Mouse (Mus musculus) spleen, postnatal 14 days (tissue): ENCODE data around the gene Tas1r3.
A peak's percentile ranks its signal among the peaks of the same experiment; 100 is the strongest.

Source experiments
- DNase-seq, 2 experiments: peaks; one replicate each; pipeline ENCODE4 v3.0.0; 2021 to 2022; ENCODE audit warnings: low spot score in 2 of 2

The Tas1r3 gene

DNA sequence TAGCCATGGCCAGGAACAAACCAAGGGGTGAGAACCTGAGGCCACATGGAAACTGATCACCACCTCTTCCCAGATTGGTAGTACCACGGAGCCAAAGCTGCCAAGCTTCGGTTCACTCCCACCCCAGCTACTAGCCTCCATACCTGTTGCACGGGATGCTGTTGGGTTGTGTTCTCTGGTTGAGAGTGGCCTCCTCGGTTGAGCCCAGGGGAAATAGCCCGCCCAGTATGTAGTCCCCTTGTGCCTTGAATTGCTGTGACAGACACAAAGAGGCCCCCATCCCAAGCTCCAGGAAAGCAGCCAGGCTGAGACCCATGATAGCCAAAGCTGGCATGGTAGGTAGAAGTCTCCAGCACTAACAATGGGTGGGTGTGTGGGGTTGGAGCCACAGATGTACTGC is at the start of gene Tas1r3:
Gene Tas1r3, minus strand, starts transcription at position 362 of the 400 bp plus-strand sequence.
- DNase-seq: no peak

GRCm38 (mm10) chr4:155908751-155909150 is 45.6 kb upstream of the Tas1r3 start:
- DNase-seq: no peak

DNA sequence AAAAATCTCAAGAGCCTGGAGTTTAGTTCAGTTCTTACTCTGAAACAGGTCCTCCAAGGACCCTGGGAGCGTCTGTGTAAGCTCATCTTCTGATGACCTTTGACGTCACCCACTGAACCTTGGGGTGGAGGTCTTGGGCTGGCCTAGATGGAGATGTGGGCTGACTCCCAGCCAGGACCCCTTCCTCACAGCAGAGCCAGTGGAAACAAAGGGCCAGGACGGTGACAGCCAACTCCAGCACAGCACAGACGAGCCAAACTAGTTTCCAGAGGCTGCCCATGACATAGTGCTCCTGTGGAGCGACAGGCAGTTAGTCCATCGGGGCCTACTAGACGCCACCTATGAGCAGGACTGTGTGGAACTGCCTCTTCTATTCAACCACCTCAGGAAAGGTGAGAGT is 45.1 kb upstream of the Tas1r3 start:
- DNase-seq: peak in 1 of 2 experiments; percentile 4

DNA sequence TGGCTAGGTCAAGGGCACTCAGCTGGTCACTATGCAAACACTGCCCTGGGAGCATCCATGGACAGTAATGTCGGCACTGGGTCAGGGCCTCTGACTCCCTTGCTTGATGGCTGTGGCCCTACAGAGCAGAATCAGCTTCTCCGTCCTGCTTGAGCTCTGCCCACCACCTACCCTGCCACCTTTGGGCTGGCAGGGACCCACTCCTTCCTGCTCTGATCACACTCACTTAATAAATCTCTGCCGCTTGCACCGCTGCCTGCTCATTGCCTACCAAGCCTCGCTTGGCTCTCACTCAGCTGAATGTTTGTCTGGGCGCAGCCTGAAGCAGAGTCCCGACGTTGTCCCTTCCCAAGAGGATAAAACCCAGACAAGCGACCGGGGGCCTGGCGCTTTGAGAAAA is 43.8 kb upstream of the Tas1r3 start:
- no peak for DNase-seq

DNA sequence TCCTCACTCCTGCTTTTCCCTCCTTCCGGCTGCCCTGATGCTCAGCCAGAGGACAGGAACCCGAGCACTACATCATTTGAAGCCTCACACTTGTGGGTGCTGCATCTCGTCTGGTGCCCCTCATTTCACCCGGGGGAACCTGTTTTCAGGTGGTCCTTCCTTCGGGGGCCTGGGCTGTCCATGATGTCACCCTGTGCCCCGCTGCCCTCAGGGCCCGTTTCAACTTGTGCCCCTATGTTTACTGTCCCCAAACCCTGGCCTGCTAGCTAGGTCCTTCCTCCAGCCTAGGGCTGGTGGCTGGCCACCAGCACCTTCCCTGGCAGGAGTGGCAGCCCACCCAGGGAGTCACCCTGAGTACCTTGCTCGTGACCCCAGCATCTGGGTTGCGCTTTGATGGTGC is 43.0 kb upstream of the Tas1r3 start:
- no peak for DNase-seq

- no peak for DNase-seq
Observed at GRCm38 (mm10) chr4:155905634-155906033, 42.5 kb upstream of the Tas1r3 start.

DNA sequence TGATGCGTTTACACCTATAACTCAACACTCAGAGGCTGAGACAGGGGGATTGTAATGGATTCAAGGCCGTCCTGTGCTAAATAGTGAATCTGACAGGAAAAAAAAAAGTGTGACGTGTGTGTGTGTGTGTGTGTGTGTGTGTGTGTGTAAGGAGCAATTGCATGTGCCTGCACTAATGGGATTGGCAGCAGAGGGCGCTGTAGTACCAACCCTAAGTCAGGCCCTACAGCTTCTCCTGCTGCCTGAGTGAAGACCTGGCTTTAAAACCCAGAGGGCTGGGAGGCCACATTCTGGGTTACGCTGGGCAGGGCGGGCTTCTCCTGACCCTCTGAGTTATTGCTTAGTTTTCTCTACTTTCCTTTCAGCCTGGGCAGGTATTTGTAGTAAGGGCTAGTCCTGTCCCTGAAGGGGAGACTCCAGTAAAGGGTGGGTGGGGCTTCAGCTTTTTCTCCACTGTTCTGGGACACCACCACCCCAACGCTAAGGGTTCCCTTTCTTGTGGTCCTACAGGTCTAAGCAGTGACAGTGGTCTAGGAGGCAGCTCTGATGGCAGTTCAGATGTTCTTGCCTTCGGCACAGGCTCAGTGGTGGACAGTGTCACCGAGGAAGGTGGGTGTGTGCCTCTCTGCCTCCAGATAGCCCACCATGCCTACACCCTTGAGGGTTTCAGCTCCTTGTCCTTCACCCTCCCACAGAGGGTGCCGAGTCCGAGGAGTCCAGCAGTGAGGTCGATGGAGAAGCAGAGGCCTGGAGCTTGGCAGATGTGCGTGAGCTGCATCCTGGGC is 41.3 kb upstream of the Tas1r3 start:
- DNase-seq: peak; percentile 3 to 6

DNA sequence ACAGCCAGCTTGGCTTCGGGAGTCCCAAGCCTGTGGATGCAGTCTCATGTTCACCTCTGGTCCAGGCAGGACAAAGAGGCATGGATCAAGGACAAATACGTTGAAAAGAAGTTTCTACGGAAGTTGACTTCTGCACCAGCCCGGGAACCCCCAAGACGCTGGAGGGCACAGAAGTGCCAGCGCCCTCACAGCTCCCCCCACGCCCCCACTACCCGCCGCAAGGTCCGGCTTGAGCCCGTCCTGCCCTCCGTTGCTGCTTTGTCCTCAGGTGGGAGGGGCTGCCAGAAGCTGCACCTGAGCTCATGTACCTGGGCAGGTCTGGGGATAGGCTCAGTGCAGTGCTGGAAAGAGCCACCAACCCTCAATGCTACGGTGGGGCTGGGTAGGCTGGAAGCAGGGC is 40.1 kb upstream of the Tas1r3 start:
- peak in 1 of 2 experiments; percentile 6 for DNase-seq

GRCm38 (mm10) chr4:155901205-155901604 is 38.0 kb upstream of the Tas1r3 start:
- peak; percentile 1 to 3 for DNase-seq

DNA sequence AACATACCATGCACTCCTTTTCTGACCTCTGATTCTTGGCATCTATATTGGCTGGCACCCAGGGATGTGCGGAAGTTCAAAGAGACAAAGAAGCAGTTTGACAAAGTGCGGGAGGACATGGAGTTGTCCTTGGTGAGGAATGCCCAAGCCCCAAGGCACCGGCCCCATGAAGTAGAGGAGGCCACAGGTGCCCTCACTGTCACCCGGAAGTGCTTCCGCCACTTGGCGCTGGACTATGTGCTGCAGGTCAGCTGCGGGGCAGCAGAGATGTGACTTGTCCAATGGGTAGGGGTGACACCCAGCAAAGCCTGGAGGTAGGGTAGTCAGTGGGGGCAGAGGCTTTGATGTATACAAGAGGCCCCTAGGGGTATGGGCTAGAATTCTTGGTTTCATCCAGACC is 36.2 kb upstream of the Tas1r3 start:
- DNase-seq: peak in 1 of 2 experiments; percentile 4

- no peak for DNase-seq
Observed at GRCm38 (mm10) chr4:155898318-155898717, 35.2 kb upstream of the Tas1r3 start.

DNA sequence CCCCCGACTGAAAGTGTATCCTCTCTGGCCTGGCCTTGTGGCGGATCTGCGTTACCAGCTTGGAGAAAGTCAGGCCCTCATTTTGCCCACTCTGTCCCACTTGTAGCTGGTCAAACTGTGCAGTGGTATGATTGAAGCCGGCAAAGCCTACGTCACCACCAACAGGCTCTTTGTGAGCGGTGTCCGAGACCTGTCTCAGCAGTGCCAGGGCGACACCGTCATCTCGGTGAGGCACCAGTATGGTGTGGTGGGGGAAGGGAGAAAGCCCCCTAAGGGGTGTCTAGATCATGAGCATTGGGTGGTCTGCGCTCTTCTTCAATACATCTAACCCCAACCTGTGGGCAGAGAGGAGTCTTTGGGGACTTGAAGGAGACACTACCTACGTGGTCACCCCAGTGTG is 33.3 kb upstream of the Tas1r3 start:
- DNase-seq: peak in 1 of 2 experiments; percentile 5

DNA sequence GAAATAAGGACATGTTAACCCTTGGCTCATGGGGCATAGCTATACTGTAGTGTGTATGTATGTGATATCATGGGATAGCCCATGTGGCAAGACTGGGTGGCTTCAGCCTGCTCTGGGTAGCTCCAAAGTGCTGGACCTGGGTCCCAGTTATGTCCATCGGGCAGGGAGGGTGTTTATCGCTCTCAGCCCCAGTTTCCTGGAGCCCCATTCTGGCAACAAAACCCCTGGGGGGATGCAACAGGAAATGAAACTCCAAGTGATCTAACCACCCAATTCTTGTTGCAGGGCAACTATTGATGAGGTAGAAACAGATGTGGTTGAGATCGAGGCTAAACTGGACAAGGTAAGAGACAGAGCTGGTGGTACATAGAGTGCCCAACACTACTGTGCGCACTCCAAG is 32.7 kb upstream of the Tas1r3 start:
- peak in 1 of 2 experiments; percentile 6 for DNase-seq

DNA sequence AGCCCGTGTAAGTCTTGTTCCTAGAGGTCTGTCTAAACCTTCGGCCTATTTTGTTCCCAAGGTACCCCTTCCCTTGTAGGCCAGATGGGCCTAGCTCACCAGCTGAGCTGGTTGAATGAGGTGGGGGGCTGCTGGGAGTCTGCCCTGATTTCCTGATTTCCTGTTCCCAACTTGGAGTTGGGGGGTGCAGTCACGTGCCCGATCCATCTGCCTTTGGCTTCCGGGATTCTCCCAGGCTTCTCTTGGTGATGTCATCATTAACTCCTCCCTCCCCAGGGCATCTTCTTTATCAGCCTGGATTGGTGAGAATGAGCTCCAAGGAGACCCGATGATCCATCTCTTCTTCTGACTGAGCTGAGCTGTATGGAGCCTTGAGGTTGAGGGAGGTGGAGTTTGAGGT is 32.1 kb upstream of the Tas1r3 start:
- peak in 1 of 2 experiments; percentile 7 for DNase-seq

- peak; percentile 61 to 65 for DNase-seq
Observed at GRCm38 (mm10) chr4:155894311-155894881, 31.2 kb upstream of the Tas1r3 start.

GRCm38 (mm10) chr4:155893212-155893690 is 30.1 kb upstream of the Tas1r3 start:
- peak in 1 of 2 experiments; percentile 5 for DNase-seq

- peak; percentile 25 to 50 for DNase-seq
Observed at GRCm38 (mm10) chr4:155892438-155893211, 29.5 kb upstream of the Tas1r3 start.

GRCm38 (mm10) chr4:155892017-155892416 is 28.9 kb upstream of the Tas1r3 start:
- peak; percentile 74 to 82 for DNase-seq

GRCm38 (mm10) chr4:155891551-155892001 is 28.4 kb upstream of the Tas1r3 start, which contains the start of the genes Pusl1 and Acap3:
Gene Pusl1 (minus strand): TSS chr4:155891781.
Gene Acap3 (plus strand): TSS chr4:155891822.
- DNase-seq: peak; percentile 96 to 98

GRCm38 (mm10) chr4:155891011-155891471 is 27.9 kb upstream of the Tas1r3 start:
- DNase-seq: peak in 1 of 2 experiments; percentile 17

DNA sequence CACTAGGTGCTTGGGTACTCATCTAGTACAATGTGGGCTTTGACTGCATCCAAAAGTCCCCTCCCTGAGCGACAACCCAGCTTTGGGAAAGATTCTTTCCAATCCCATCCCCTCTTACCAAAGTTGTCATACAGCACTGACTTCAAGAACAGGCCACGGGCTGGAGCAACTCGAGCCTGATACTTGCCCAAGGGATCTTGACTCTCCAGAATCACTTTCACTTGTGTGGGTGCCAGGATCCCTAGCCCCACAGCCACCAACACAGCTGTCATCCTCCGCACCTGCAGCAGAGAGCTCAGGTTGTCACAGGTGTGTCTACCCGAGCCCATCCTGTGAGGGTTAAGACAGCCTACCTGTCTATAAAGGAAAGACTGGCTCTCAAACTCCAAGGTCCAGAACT is 26.2 kb upstream of the Tas1r3 start:
- DNase-seq: peak in 1 of 2 experiments; percentile 4

- DNase-seq: peak in 1 of 2 experiments; percentile 5
Observed at GRCm38 (mm10) chr4:155888181-155888580, 25.0 kb upstream of the Tas1r3 start.
